Mouse (Mus musculus) bone marrow macrophage, adult 2 months (primary cell): ENCODE results near the gene Olfr794. TPM values are rescaled to one million over a fixed set of nuclear protein-coding genes. Genes with fewer than 3 reads are reported as not detected.

Source experiments
- H3K27ac ChIP-seq: 2 replicates; pipeline ENCODE4 v1.5.1; 2012; ENCODE audit warnings: low read depth, low read length; ENCODE audit not compliant: insufficient read depth
- H3K4me1 ChIP-seq: 2 replicates; pipeline ENCODE4 v1.6.1; 2012; ENCODE audit warnings: low read length; ENCODE audit not compliant: control insufficient read depth, insufficient read depth
- H3K4me3 ChIP-seq: 2 replicates; pipeline ENCODE4 v1.5.1; 2012; ENCODE audit warnings: mild to moderate bottlenecking, low read length, moderate library complexity; ENCODE audit not compliant: insufficient read depth
- CTCF ChIP-seq: IDR thresholded peaks from 2 replicates; pipeline ENCODE4 v1.5.1; 2012; ENCODE audit warnings: low read depth, mild to moderate bottlenecking, low read length, moderate library complexity
- POLR2A ChIP-seq: IDR thresholded peaks from 2 replicates; pipeline ENCODE4 v1.6.1; 2012; ENCODE audit warnings: mild to moderate bottlenecking, low read depth, low read length, borderline replicate concordance
- polyA plus RNA-seq: library from polyadenylated mRNA; stranded (reverse); fragments of >200 nt; gene quantifications from 2 replicates; pipeline ENCODE4 v1.2.4, GENCODE M21; 2012; ENCODE audit not compliant: missing spikeins, insufficient read depth, insufficient read length

Olfr794 gene
- not detected in 2 replicates for polyA plus RNA-seq

DNA sequence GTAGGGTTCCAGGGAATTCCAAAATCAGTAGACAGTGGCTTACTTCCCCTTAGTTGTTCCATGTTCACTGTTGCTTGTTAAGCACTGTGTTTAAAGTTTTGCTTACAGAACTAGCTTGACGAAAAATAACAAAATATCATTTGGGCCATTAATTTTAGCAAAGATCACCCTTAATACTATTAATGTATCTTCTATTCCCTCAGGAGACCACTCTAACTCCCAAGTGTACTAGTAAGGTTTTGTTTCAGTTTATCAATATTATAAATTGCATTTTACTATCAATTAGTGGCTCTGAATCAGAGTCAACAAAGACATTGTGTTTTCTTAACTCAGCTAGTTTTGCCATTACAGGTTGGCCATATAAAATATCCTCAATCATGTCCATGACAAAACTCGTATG, at the start of gene Olfr794:
Olfr794 (plus strand) TSS at position 301 of the 400 bp plus-strand sequence.
- no peak within 1 kb of the TSS for H3K27ac ChIP-seq
- H3K4me1 ChIP-seq: no peaks in the 10 kb centered on the region
- H3K4me3 ChIP-seq: no peak within 1 kb of the TSS
- TF ChIP-seq POLR2A (no peak), CTCF (no peak)

- Histone ChIP-seq H3K4me1 (no peaks in the 10 kb centered on the region), H3K4me3 (no peak within 1 kb of the TSS), H3K27ac (no peak within 1 kb of the TSS)
- TF ChIP-seq POLR2A (no peak), CTCF (no peak)
Observed at GRCm38 (mm10) chr10:129521492-129521891, 46.0 kb upstream of the Olfr794 start, which contains the start of gene Olfr791. Gene Olfr791, plus strand, starts transcription at chr10:129521792.

DNA sequence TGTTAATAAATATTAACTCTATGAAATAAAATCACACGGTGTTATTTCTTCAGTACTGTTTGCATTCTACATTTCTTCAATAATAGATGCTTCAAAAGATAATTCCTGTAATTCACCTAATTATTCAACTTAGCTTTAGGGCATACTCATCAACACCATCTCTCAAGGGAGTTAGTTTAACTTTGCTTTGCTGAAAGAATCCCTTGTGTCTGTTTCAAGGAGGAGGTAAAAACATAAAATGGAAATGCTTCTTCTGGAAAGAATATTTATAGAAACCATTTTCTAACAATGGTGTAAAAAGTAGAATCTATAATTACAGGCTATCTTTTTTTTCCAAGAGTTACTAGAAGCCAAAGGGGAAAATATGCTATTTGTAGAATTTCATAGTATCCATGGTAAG, 28.6 kb upstream of the Olfr794 start, which contains the start of gene Olfr792:
Olfr792 (plus strand) TSS at position 301 of the 400 bp plus-strand sequence.
- Histone ChIP-seq H3K4me3 (no peak within 1 kb of the TSS), H3K27ac (no peak within 1 kb of the TSS), H3K4me1 (no peaks in the 10 kb centered on the region)
- TF ChIP-seq CTCF (no peak), POLR2A (no peak)

- Histone ChIP-seq H3K27ac (no peak overlapping the region), H3K4me1 (peaks cover 2% of the 10 kb centered on the region), H3K4me3 (peak overlapping the region; percentile 11; the same call in 1 of the 2 replicates)
- no peak for TF ChIP-seq POLR2A
- no peak for TF ChIP-seq CTCF
Observed at GRCm38 (mm10) chr10:129549354-129549753, 18.1 kb upstream of the Olfr794 start.

DNA sequence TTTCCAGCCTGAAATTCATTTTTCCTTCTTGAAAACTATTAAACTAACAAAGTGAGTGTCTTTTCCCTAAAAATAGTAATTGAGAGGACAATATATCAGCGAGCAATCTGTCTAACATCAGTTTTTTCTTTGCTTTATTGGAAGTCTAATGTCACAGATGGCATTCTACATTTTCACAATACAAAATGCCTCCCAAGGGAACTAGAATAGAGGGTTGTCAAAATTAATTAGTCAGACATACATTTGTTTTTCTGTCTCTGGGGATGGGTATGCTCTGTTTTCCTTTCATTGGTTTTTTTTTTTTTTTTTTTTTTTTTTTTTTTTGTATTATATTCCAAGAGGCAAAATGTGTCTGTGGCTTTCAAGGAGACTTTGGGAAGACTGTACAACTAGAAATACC, 9.6 kb downstream of the Olfr794 start:
- H3K4me1 ChIP-seq: no peaks in the 10 kb centered on the region
- no peak overlapping the region for H3K4me3 ChIP-seq
- TF ChIP-seq POLR2A (no peak), CTCF (no peak)
- no peak overlapping the region for H3K27ac ChIP-seq

DNA sequence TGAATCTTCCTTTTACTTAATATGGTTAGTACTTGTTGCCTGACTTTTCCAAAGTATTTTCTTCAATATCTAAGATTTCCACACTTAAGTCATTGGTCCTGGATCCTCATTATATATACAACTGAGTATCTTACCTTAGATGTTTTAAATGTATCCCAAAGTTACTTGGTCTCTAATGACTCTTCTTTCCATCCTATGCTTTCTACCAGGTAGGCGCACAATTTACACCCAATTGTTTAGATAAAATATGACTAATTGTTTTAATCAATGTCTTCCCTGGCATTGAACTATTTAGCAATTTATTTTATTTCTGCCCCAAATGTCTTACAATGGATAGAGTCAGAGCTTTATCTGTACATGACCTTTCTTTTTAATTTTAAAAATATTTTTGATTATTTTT, 45.0 kb downstream of the Olfr794 start, which contains the start of gene Olfr796:
Olfr796 (minus strand) TSS at position 101 of the 400 bp plus-strand sequence.
- TF ChIP-seq CTCF (no peak), POLR2A (no peak)
- Histone ChIP-seq H3K27ac (no peak within 1 kb of the TSS), H3K4me3 (no peak within 1 kb of the TSS), H3K4me1 (no peaks in the 10 kb centered on the region)

DNA sequence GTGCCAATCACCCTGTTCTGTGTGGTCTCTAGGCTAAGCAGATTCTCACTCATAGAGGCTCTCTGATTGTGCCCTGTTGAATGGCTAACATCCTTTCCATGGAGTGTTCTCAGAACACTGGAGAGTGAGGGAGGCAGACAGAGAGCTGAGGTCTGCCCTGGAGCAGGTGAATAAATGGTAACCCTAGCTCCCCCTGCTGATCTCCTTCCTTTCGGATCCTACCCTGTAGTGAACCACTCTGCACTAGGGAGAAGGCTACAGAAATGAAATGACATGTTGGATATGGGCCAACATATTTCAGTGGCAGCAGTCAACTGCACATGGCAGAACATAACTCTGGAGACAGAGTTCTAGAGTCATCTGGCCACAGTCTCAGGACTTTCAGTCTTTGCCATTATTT, 54.3 kb downstream of the Olfr794 start:
- Histone ChIP-seq H3K4me1 (no peaks in the 10 kb centered on the region), H3K27ac (no peak overlapping the region), H3K4me3 (no peak overlapping the region)
- TF ChIP-seq POLR2A: no peak

Other genes with a start within 250 kb of the Olfr794 start
- not detected in 2 replicates for gene Olfr780, start 249.5 kb upstream of the Olfr794 start, polyA plus RNA-seq
- not detected in 2 replicates for gene Olfr781, start 238.8 kb upstream of the Olfr794 start, polyA plus RNA-seq
- gene Olfr782, start 218.8 kb upstream of the Olfr794 start, polyA plus RNA-seq: not detected in 2 replicates
- gene Olfr784, start 183.6 kb upstream of the Olfr794 start, polyA plus RNA-seq: not detected in 2 replicates
- gene Olfr785, start 162.2 kb upstream of the Olfr794 start, polyA plus RNA-seq: not detected in 2 replicates
- gene Olfr786, start 140.3 kb upstream of the Olfr794 start, polyA plus RNA-seq: not detected in 2 replicates
- gene Olfr787, start 105.8 kb upstream of the Olfr794 start, polyA plus RNA-seq: not detected in 2 replicates
- not detected in 2 replicates for gene Olfr788, start 96.7 kb upstream of the Olfr794 start, polyA plus RNA-seq
- gene Olfr789, start 82.9 kb upstream of the Olfr794 start, polyA plus RNA-seq: not detected in 2 replicates
- gene Olfr790, start 69.2 kb upstream of the Olfr794 start, polyA plus RNA-seq: not detected in 2 replicates
- not detected in 2 replicates for gene Olfr791, start 45.9 kb upstream of the Olfr794 start, polyA plus RNA-seq
- gene Olfr792, start 28.5 kb upstream of the Olfr794 start, polyA plus RNA-seq: not detected in 2 replicates
- 0.23 TPM in 1 of 2 replicates, not detected in the other for gene Olfr796, start 44.9 kb downstream of the Olfr794 start, polyA plus RNA-seq
- not detected in 2 replicates for gene Olfr798, start 60.3 kb downstream of the Olfr794 start, polyA plus RNA-seq
- not detected in 2 replicates for gene Olfr799, start 69.8 kb downstream of the Olfr794 start, polyA plus RNA-seq
- not detected in 2 replicates for gene Olfr800, start 90.0 kb downstream of the Olfr794 start, polyA plus RNA-seq
- gene Olfr801, start 106.2 kb downstream of the Olfr794 start, polyA plus RNA-seq: not detected in 2 replicates
- not detected in 2 replicates for gene Olfr802, start 120.5 kb downstream of the Olfr794 start, polyA plus RNA-seq
- not detected in 2 replicates for gene Olfr803, start 126.6 kb downstream of the Olfr794 start, polyA plus RNA-seq
- gene Olfr804, start 135.6 kb downstream of the Olfr794 start, polyA plus RNA-seq: 0.31 TPM in 1 of 2 replicates, not detected in the other
- not detected in 2 replicates for gene Olfr805, start 161.7 kb downstream of the Olfr794 start, polyA plus RNA-seq
- not detected in 2 replicates for gene Olfr806, start 174.3 kb downstream of the Olfr794 start, polyA plus RNA-seq
- not detected in 2 replicates for gene Olfr807, start 190.1 kb downstream of the Olfr794 start, polyA plus RNA-seq
- 0.17 TPM in 1 of 2 replicates, not detected in the other for gene Olfr808, start 197.8 kb downstream of the Olfr794 start, polyA plus RNA-seq
- not detected in 2 replicates for gene Olfr809, start 207.0 kb downstream of the Olfr794 start, polyA plus RNA-seq
- gene Olfr810, start 227.3 kb downstream of the Olfr794 start, polyA plus RNA-seq: not detected in 2 replicates
- gene Olfr811, start 236.7 kb downstream of the Olfr794 start, polyA plus RNA-seq: not detected in 2 replicates